Mouse (Mus musculus) megakaryocyte, embryonic 14.5 days (primary cell): Measurements from ENCODE around the gene Cacna1h.

Experiments
- FLI1 ChIP-seq: IDR thresholded peaks from 2 replicates; pipeline ENCODE4 v1.6.1; 2012; ENCODE audit warnings: low read length, inconsistent platforms, mixed read lengths
- GATA1 ChIP-seq: IDR thresholded peaks from 3 replicates; pipeline ENCODE4 v1.6.1; 2012; ENCODE audit warnings: mixed read lengths, low read length, inconsistent platforms, borderline replicate concordance

DNA sequence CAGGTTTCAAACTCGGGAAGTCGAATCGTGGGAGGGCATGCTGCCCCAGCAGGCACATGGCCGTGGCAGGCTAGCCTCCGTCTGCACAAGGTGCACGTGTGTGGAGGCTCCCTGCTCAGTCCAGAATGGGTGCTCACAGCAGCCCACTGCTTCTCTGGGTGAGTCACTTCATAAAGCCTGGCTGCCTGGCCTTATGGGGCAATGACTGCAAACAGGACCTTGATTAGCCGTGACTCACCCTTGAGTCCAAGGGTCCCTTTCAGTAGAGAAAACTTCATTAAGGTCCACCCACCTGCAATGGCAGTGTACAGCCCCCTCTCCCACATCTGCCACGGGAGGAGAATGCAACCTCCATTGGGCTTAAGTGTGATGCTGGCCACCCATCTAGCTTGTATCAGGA, 61.1 kb downstream of the Cacna1h start:
- TF ChIP-seq GATA1: no peak
- no peak for TF ChIP-seq FLI1
